Mouse (Mus musculus) B cell, adult 2 months (primary cell): ENCODE data around the gene Cacna1d.

Source experiments
- DNase-seq, 2 experiments: peaks; one replicate each; pipeline ENCODE4 v3.0.0; 2022

The Cacna1d gene

GRCm38 (mm10) chr14:30256486-30256885 lies 234.8 kb downstream of the Cacna1d start:
- DNase-seq = no peak

GRCm38 (mm10) chr14:30255701-30256400 lies 235.4 kb downstream of the Cacna1d start:
- no peak for DNase-seq

- DNase-seq = no peak
These were observed 236.5 kb downstream of the Cacna1d start for GRCm38 (mm10) chr14:30254776-30255175.

- DNase-seq = no peak
These were observed 238.4 kb downstream of the Cacna1d start for GRCm38 (mm10) chr14:30252824-30253223.

GRCm38 (mm10) chr14:30251351-30251750 lies 239.9 kb downstream of the Cacna1d start:
- no peak for DNase-seq

GRCm38 (mm10) chr14:30249591-30249990 lies 241.7 kb downstream of the Cacna1d start:
- DNase-seq = peak; percentile 44 to 53

GRCm38 (mm10) chr14:30248811-30249210 lies 242.4 kb downstream of the Cacna1d start:
- no peak for DNase-seq

- DNase-seq = no peak
These were observed 243.1 kb downstream of the Cacna1d start for GRCm38 (mm10) chr14:30248121-30248520.

- DNase-seq = no peak
These were observed 243.6 kb downstream of the Cacna1d start for GRCm38 (mm10) chr14:30247606-30248005.

- DNase-seq = no peak
These were observed 246.5 kb downstream of the Cacna1d start for GRCm38 (mm10) chr14:30244776-30245175.

- DNase-seq = no peak
These were observed 248.4 kb downstream of the Cacna1d start for GRCm38 (mm10) chr14:30242818-30243205.

GRCm38 (mm10) chr14:30242166-30242817 lies 249.0 kb downstream of the Cacna1d start:
- no peak for DNase-seq

GRCm38 (mm10) chr14:30240916-30241515 lies 250.2 kb downstream of the Cacna1d start:
- DNase-seq = no peak

- DNase-seq = no peak
These were observed 252.4 kb downstream of the Cacna1d start for GRCm38 (mm10) chr14:30238807-30239206.

- DNase-seq = no peak
These were observed 266.1 kb downstream of the Cacna1d start for GRCm38 (mm10) chr14:30225161-30225560.

- no peak for DNase-seq
These were observed 269.2 kb downstream of the Cacna1d start for GRCm38 (mm10) chr14:30222101-30222500.

- DNase-seq = no peak
These were observed 271.4 kb downstream of the Cacna1d start for GRCm38 (mm10) chr14:30219851-30220250.

- DNase-seq = no peak
These were observed 273.1 kb downstream of the Cacna1d start for GRCm38 (mm10) chr14:30218114-30218513.

GRCm38 (mm10) chr14:30217124-30217523 lies 274.1 kb downstream of the Cacna1d start:
- DNase-seq = no peak

GRCm38 (mm10) chr14:30208156-30208555 lies 283.1 kb downstream of the Cacna1d start:
- DNase-seq = no peak

GRCm38 (mm10) chr14:30205821-30206220 lies 285.4 kb downstream of the Cacna1d start:
- no peak for DNase-seq

- no peak for DNase-seq
These were observed 286.7 kb downstream of the Cacna1d start for GRCm38 (mm10) chr14:30204526-30204925.

GRCm38 (mm10) chr14:30200310-30200709 lies 290.9 kb downstream of the Cacna1d start:
- no peak for DNase-seq

GRCm38 (mm10) chr14:30198882-30199281 lies 292.4 kb downstream of the Cacna1d start:
- no peak for DNase-seq
